In genomic region chr16:29201146-29201545, GRCm38 (mm10) we compare ENCODE assay signal across 21 mouse cellular contexts. TPM values are rescaled to one million over a fixed set of nuclear protein-coding genes. Genes with fewer than 3 reads are reported as not detected.
"Had no signal": no experiment of that assay in that cellular context is flagged by ENCODE, and none has a peak within 500 bp of the region (broad histone marks: within the 10 kb centered on the region; RNA-seq: fewer than 3 reads in every experiment).

No protein-coding gene starts in this region.

- H3K27ac ChIP-seq: midbrain, embryonic 10.5 days; midbrain, embryonic 12.5 days; neural tube, embryonic 13.5 days; neural tube, embryonic 15.5 days had no signal

- DNase-seq: lung, embryonic 14.5 days; lung, postnatal 10 days; lung, postnatal 4 days; midbrain, embryonic 14.5 days; retina, postnatal 1 day; right cerebral cortex, adult 18-20 months; right cerebral cortex, postnatal 25 days; right cerebral cortex, postnatal 4 days; spleen, adult 18-20 months; thymus, adult 18-20 months; thymus, postnatal 14 days; thymus, postnatal 36 days had no signal

- H3K9me3 ChIP-seq: midbrain, embryonic 10.5 days; midbrain, embryonic 12.5 days; neural tube, embryonic 13.5 days; neural tube, embryonic 15.5 days had no signal

- H3K4me2 ChIP-seq: lung, embryonic 14.5 days; midbrain, embryonic 12.5 days; neural tube, embryonic 13.5 days; neural tube, embryonic 15.5 days had no signal

- ATAC-seq: midbrain, embryonic 16.5 days had no signal

- H3K36me3 ChIP-seq: midbrain, embryonic 10.5 days; midbrain, embryonic 12.5 days; neural tube, embryonic 13.5 days; neural tube, embryonic 15.5 days had no signal

- H3K4me3 ChIP-seq: midbrain, embryonic 10.5 days; midbrain, embryonic 12.5 days; myocyte; neural tube, embryonic 13.5 days; neural tube, embryonic 15.5 days had no signal

- H3K9ac ChIP-seq: lung, embryonic 14.5 days; midbrain, embryonic 12.5 days; neural tube, embryonic 13.5 days; neural tube, embryonic 15.5 days had no signal

- H3K4me1 ChIP-seq: midbrain, embryonic 12.5 days had no signal

- H3K27me3 ChIP-seq: midbrain, embryonic 12.5 days; neural tube, embryonic 13.5 days; neural tube, embryonic 15.5 days had no signal

RNA-seq across cellular contexts. Expression of gene Hrasls, which starts 8.3 kb away (rescaled TPM):
- total RNA-seq: megakaryocyte, adult 5-6 weeks; megakaryocyte-erythroid progenitor cell, adult 5-6 weeks had no signal
- polyA plus RNA-seq: small intestine, adult 2 months had no signal
